Mouse (Mus musculus) brain, embryonic 14.5 days (tissue): Measurements from ENCODE around the gene Alg1.

ENCODE experiments used
- CTCF ChIP-seq: fragments of 200-500 bp; IDR thresholded peaks from 2 replicates; pipeline ENCODE4 v1.5.1; 2012; ENCODE audit warnings: inconsistent platforms, mild to moderate bottlenecking, moderate library complexity, borderline replicate concordance; ENCODE audit not compliant: insufficient read depth, insufficient read length; ENCODE audit errors: extremely low read depth
- POLR2A ChIP-seq: fragments of 200-500 bp; IDR thresholded peaks from 2 replicates; pipeline ENCODE4 v1.6.1; 2012; ENCODE audit warnings: mild to moderate bottlenecking, inconsistent platforms, borderline replicate concordance; ENCODE audit not compliant: poor library complexity, insufficient read depth, insufficient read length, severe bottlenecking; ENCODE audit errors: extremely low read depth

DNA sequence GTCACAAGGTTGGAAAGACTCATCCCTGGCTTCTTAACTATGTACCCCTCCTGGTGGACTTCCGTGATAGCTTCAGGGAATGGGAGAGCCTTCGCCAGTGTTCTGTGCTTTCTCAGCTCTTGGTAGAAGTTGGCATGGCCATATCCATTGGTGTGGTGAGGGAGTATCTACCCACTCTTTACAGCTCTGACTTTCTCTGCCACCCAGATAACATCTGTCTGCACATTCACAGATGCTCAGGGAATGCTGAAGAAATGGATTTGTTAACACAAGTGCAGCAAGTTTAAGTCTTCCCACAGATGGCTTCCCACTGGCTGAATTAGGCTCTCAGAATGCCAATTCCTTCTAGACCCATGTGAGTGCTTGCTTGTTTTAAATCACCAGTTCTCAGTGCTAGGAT lies 19.3 kb upstream of the Alg1 start:
- TF ChIP-seq POLR2A (no peak), CTCF (no peak)
